Mouse (Mus musculus): ENCODE results near the gene Rbl2. TPM values are rescaled to one million over a fixed set of nuclear protein-coding genes. Genes with fewer than 3 reads are reported as not detected.
A peak's percentile ranks its signal among the peaks of the same experiment; 100 is the strongest.

The Rbl2 gene
- total RNA-seq, 2 experiments from 2014 or later: 36.3 to 39.5 TPM

GRCm38 (mm10) chr8:91111868-91112477 lies 42.1 kb downstream of the Rbl2 start:
- no peak for DNase-seq

DNA sequence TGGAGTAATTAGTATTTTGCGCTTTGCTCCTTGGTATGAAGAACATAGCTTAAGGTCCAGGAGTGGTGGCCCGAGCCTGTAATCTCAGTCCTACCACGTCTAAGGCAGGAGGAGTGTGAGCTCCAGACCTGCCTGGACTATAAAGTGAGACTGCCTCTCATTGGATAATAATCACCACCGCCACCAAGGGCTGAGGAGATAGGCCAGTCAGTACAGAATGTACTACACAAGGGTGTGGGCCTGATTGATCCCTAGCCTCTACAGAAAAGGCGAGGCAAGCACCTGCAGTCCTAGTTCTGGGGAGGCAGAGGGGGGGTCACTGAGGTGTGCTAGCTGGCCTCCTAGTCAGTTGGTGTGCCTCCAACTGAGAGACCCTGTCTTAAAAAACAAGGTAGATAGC lies 44.6 kb downstream of the Rbl2 start:
- DNase-seq: no peak

DNA sequence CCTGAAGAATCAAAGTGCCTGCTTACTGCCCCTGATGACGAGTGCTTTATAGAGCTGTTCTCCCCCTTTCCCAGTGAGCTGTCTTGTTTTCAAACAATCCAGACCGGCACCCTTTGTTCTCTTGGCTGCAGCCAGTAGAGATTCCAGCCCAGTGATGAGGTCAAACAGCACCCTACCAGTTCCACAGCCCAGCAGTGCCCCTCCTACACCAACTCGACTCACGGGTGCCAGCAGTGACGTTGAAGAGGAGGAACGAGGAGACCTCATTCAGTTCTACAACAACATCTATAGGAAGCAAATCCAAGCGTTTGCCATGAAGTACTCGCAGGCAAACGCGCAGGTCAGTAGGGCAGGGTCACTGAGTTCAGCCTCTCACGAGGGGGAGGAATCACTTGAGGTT lies 45.1 kb downstream of the Rbl2 start:
- DNase-seq: no peak

DNA sequence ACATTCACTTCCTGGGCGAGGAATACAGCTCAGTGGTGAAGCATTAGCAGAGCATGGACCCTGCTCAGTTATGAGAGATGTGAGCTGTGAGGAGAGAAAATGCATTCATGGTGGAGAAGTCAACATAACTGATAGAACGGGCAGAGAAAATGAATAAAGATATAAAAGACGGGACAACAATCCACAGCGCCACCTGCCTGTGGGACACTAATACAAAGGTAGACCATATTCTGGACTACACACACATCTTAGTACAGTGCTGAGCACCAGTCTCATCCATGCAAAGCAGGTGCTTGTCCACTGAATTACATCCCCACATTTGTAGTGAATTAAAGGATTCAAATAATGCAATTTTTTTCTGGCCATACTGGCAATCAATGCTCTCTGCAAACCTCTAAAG lies 47.7 kb downstream of the Rbl2 start:
- no peak for DNase-seq

GRCm38 (mm10) chr8:91118131-91118530 lies 48.3 kb downstream of the Rbl2 start:
- no peak for DNase-seq

DNA sequence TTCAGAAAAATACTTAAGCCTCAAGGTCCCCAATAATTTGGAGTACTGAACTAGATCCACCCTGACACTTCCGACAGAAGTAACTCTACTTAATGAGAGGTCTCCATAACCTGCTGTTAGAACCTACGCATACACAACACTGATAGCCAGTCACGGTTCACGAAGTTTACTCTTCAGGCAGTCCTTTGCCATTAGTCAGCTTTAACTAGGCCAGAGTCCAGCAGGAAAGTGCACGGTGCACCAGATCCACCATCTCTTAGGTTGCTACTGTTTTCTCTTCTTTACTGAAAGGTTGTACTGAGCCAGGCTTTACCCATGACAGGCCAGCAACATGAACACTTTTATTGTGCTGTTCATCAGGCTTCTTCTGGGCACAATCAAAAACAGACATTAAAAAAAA lies 54.5 kb downstream of the Rbl2 start:
- DNase-seq: no peak

DNA sequence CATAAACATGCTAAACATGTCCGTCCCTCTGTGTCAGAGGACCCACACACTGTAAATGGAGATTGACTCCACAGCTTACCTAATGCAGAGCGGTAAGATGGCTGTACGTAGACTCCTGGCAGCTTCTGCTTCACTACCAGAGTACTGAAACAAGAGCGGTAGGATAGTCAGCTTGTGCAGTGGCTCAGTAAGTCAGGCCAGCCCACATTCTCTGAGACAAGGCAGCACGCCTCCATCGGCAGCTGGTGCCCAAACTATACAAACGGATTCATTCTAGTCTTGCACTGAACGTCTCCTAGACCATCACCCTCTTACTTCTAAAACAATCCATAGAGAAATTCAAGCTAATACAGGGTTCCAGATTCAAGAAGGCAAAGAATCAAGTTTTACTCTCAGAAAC lies 56.9 kb downstream of the Rbl2 start:
- DNase-seq: peak; percentile 41 to 46

- no peak for DNase-seq
Measured at GRCm38 (mm10) chr8:91132731-91133130, 62.9 kb downstream of the Rbl2 start.

GRCm38 (mm10) chr8:91133441-91134069 lies 63.7 kb downstream of the Rbl2 start:
- DNase-seq: no peak

DNA sequence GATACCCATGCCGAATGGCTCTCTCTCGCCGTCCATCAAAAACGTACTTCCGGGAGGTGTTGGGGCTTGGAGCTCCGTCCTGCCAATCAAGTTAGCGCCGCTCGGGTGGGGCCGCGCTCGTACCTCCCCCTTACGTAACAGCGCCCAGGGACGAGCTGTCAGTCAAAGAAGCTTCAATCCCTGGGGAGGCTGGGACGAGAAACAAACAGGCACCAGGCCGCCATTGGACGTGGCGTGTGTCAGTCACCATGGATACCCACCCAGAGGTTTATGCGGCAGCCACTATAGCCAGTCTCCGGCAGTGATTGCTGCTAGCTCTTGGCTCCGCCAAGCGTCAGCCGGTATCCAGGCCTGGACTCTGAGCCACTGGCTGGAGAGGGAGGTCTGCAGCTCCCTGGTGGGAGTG lies 64.2 kb downstream of the Rbl2 start:
- DNase-seq: peak; percentile 100

GRCm38 (mm10) chr8:91134659-91135058 lies 64.8 kb downstream of the Rbl2 start:
- no peak for DNase-seq

DNA sequence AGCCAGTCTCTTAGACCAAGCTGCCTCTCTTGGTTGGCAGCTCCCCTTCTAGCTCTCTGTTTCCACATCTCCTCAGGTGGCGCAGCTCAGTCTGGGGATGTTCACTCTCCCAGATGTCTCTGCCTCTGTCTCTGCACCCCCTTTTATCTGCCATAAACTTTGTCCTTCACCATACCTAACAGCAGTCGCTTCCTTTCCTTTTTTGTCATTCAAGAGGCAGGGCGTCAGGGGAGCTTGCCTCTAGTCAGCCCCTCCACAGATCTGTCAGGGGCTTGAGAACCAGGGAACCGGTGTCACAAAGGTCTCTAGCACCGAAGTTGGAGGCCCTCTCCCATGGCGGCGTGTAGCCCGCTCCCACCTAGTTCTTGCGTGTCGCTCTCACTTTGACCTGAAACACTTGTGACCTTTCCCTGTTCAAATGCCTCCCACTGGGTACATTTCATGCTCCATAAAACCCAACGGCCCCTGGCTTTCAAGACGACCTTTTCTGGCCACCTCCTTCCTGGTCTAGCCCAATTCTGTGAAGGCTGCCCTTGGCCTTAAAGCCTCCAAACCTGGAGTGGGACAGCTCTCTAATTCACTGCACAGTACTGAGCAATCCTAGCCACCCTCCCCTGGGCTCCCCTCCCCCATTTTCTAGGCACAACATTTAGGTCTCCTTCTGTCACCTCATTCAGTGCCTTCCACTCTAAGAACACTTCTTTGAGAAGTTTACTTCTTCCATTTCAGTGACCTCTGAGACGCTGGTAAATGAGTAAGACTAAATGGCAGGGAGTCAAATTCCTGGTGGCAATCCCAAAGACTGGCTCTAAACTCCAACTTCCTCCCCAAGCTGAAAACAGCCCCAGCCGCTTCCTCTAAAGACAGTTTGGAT lies 65.7 kb downstream of the Rbl2 start:
- DNase-seq: no peak

DNA sequence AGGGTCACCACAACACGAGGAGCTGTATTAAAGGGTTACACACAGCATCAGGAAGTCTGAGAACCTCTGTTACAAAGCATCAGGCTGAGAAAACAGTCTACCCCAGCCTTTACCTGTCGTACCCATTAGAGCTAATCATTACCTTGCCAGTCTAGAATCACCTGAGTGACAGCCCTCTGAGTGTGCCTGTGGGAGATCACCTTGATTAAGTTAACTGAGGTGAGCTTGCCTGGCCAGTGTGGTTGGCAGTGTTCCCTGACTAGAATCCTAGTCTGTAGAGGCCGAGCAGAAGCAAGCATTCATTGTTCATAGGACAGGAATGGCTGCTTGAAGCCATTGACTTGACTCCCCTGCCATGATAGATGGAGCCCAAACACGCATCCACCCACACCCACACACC lies 71.0 kb downstream of the Rbl2 start:
- DNase-seq: no peak

- peak in 1 of 2 experiments; percentile 23 for DNase-seq
Measured at GRCm38 (mm10) chr8:91147715-91148114, 77.9 kb downstream of the Rbl2 start.

- no peak for DNase-seq
Measured at GRCm38 (mm10) chr8:91148643-91149178, 78.9 kb downstream of the Rbl2 start.

DNA sequence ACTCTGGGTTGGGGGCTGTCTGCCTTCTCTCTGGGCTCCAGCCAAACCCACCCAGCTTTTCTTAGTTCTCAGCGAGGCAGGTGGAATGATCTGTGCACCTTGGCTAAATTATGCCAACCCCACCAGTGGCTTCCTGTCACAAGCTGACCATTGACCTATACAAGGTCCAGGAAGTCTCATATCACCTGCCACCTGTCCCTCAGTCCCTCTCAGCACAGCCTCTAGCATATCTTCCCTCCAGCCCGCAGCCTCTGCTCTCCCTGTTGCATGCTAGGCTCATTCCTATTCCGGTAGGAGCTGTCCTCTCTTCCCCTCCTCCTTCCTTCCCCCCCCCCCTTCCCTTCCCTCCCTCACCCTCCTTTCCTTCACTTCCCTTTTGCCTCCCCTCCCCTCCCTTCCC lies 79.4 kb downstream of the Rbl2 start:
- no peak for DNase-seq

DNA sequence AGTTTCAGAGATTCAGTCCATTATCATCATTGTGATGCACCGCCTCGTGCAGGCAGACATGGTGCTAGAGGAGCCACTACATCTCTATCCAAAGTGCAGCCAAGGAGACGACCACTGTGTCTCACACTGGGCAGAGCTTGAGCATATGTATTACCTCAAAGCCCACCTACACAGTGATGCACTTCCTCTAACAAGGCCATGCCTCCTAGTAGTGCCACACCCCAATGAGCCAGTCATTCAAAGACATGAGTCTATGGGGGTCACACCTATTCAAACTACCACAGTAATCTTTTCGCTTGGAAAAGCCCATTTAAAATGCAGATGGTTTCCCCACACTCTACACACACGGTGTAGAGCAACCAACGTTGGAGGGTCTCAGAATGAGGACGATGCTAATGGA lies 81.7 kb downstream of the Rbl2 start:
- DNase-seq: no peak

DNA sequence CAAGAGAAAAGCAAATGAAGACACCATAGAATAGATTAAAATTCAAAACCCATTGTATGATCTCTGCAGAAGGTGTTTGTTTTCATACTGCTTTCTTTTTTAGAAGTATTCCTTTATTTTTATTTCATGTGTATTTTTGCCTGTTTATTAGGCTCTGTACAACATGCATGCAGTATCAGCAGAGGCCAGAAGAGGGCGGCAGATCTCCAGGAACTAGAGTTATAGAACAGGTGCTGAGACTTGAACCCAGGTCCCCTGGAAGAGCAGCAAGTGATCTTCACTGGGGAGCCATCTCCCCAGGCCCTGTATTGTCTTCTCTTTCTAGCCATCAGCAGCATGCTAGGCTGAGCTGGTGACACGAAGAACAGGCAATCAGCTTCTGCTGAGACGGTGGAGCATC lies 84.0 kb downstream of the Rbl2 start:
- DNase-seq: no peak

DNA sequence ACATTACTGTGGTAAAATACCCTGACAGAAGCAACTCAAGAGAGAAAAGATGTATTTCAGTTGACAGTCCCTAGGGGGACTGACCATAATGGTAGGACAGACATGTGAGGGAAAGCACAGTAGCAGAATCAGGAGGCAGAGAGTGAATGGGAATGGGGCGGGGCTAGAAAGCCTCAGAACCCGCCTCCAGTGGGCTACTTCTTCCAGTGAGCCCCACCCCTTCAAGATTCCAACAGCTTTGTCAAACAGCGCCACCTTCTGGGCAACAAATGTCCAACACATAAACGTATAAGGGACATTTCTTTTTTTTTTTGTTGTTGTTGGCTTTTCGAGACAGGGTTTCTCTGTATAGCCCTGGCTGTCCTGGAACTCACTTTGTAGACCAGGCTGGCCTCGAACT lies 84.7 kb downstream of the Rbl2 start:
- no peak for DNase-seq

DNA sequence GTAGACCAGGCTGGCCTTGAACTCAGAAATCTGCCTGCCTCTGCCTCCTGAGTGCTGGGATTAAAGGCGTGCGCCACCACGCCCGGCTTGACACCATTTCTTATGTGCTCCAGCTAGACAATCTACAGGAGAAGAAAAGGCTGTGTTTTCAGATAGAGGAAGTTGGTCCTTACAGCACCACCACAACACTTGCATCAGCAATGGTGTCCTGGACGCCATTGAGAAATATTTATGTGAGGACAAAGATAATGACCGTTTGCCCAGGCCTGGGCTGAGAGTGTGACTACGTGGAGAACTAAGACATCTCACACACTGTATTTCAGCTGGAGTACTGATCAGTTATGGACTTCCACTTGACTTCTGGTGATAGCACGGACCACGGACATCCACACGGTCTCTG lies 88.8 kb downstream of the Rbl2 start:
- DNase-seq: no peak

- no peak for DNase-seq
Measured at GRCm38 (mm10) chr8:91159959-91160800, 90.3 kb downstream of the Rbl2 start.

- DNase-seq: no peak
Measured at GRCm38 (mm10) chr8:91170152-91170551, 100.3 kb downstream of the Rbl2 start.

Data from layer of hippocampus, postnatal 36 days (tissue).